Mouse (Mus musculus) limb, embryonic 13.5 days (tissue): ENCODE results near the gene Igsf21. TPM values are rescaled to one million over a fixed set of nuclear protein-coding genes. Genes with fewer than 3 reads are reported as not detected.

Experiments
- ATAC-seq: fragments of 200-750 bp; cut with Nextera tagmentation; 2 replicates; pipeline ENCODE4 v1.8.0; 2017; ENCODE audit warnings: low read depth, moderate number of reproducible peaks, moderate TSS enrichment; ENCODE audit not compliant: low FRiP score
- H3K27ac ChIP-seq: fragments of 300-500 bp; sonication (generic); 2 replicates; pipeline ENCODE4 v1.5.1; 2015; ENCODE audit warnings: inconsistent platforms, mild to moderate bottlenecking, moderate library complexity
- H3K27me3 ChIP-seq: fragments of 300-500 bp; sonication (generic); 2 replicates; pipeline ENCODE4 v1.6.1; 2015; ENCODE audit warnings: mild to moderate bottlenecking, inconsistent platforms
- H3K36me3 ChIP-seq: fragments of 300-500 bp; sonication (generic); 2 replicates; pipeline ENCODE4 v1.6.1; 2015; ENCODE audit warnings: inconsistent platforms, mild to moderate bottlenecking, moderate library complexity
- H3K4me1 ChIP-seq: fragments of 300-500 bp; sonication (generic); 2 replicates; pipeline ENCODE4 v1.6.1; 2015; ENCODE audit warnings: inconsistent platforms
- H3K4me2 ChIP-seq: fragments of 300-500 bp; sonication (generic); replicated peaks from 2 replicates; pipeline ENCODE4 v1.6.1; 2015; ENCODE audit warnings: inconsistent platforms, mild to moderate bottlenecking, moderate library complexity
- H3K4me3 ChIP-seq: fragments of 300-500 bp; sonication (generic); 2 replicates; pipeline ENCODE4 v1.5.1; 2015; ENCODE audit warnings: moderate library complexity, mild to moderate bottlenecking, inconsistent platforms
- H3K9ac ChIP-seq: fragments of 300-500 bp; sonication (generic); 2 replicates; pipeline ENCODE4 v1.6.1; 2015; ENCODE audit warnings: mild to moderate bottlenecking, inconsistent platforms
- H3K9me3 ChIP-seq: fragments of 300-500 bp; sonication (generic); 2 replicates; pipeline ENCODE4 v1.6.1; 2016; ENCODE audit warnings: inconsistent platforms
- WGBS: fragments of 180-500 bp; shearing (Covaris S2); methylation state at CpG from one replicate; pipeline ENCODE4 v1.1.7; 2015; 5-methylcytosine and 5-hydroxymethylcytosine counted together
- polyA plus RNA-seq: library from polyadenylated mRNA; unstranded; fragments of >200 nt; fragmentation: Nextera tagmentation; extraction: Ambion mirVana; gene quantifications from 2 replicates; pipeline ENCODE4 v1.2.1, GENCODE M21; 2015

The Igsf21 gene
- polyA plus RNA-seq, 1 experiment from 2014 or later, result 0.32 TPM

GRCm38 (mm10) chr4:140249011-140249744 is 2.6 kb upstream of the Igsf21 start:
- Histone ChIP-seq H3K4me3 (no peak overlapping the region), H3K27ac (no peak overlapping the region), H3K4me1 (peaks cover 13% of the 10 kb centered on the region), H3K27me3 (peaks cover 79% of the 10 kb centered on the region), H3K4me2 (no peak overlapping the region), H3K9ac (no peak overlapping the region), H3K9me3 (no peaks in the 10 kb centered on the region), H3K36me3 (no peaks in the 10 kb centered on the region)
- 5% methylated on average over 22 of the region's 22 CpGs for WGBS
- ATAC-seq, result no peak

- H3K4me2 ChIP-seq, result no peak overlapping the region
- no peaks in the 10 kb centered on the region for H3K9me3 ChIP-seq
- peaks cover 86% of the 10 kb centered on the region for H3K27me3 ChIP-seq
- H3K4me1 ChIP-seq, result peaks cover 15% of the 10 kb centered on the region
- no peak overlapping the region for H3K27ac ChIP-seq
- H3K36me3 ChIP-seq, result no peaks in the 10 kb centered on the region
- H3K4me3 ChIP-seq, result no peak overlapping the region
- WGBS, result 3% methylated on average over 8 of the region's 8 CpGs
- H3K9ac ChIP-seq, result no peak overlapping the region
- no peak for ATAC-seq
Observed at GRCm38 (mm10) chr4:140248396-140248795, 1.8 kb upstream of the Igsf21 start.

- WGBS, result 11% methylated on average over 28 of the region's 28 CpGs
- H3K36me3 ChIP-seq, result no peaks in the 10 kb centered on the region
- no peaks in the 10 kb centered on the region for H3K9me3 ChIP-seq
- ATAC-seq, result no peak
- peaks cover 15% of the 10 kb centered on the region for H3K4me1 ChIP-seq
- H3K9ac ChIP-seq, result no peak overlapping the region
- H3K4me3 ChIP-seq, result peak overlapping the region; percentile 37
- peaks cover 97% of the 10 kb centered on the region for H3K27me3 ChIP-seq
- H3K27ac ChIP-seq, result no peak overlapping the region
- peak overlapping the region; percentile 61 for H3K4me2 ChIP-seq
Observed at GRCm38 (mm10) chr4:140247006-140248003, 721 bp upstream of the Igsf21 start.

GRCm38 (mm10) chr4:140245286-140246179 is 1.1 kb downstream of the Igsf21 start:
- WGBS, result 3% methylated on average over 23 of the region's 23 CpGs
- Histone ChIP-seq H3K27me3 (peaks cover 98% of the 10 kb centered on the region), H3K9ac (no peak overlapping the region), H3K9me3 (no peaks in the 10 kb centered on the region), H3K4me3 (peak overlapping the region; percentile 37), H3K4me2 (peak overlapping the region; percentile 61), H3K27ac (no peak overlapping the region), H3K36me3 (no peaks in the 10 kb centered on the region), H3K4me1 (peaks cover 15% of the 10 kb centered on the region)
- ATAC-seq, result no peak

- no peak overlapping the region for H3K9ac ChIP-seq
- no peaks in the 10 kb centered on the region for H3K36me3 ChIP-seq
- H3K27me3 ChIP-seq, result peaks cover 91% of the 10 kb centered on the region
- H3K4me3 ChIP-seq, result no peak overlapping the region
- H3K4me1 ChIP-seq, result peaks cover 15% of the 10 kb centered on the region
- no peak overlapping the region for H3K4me2 ChIP-seq
- 2% methylated on average over 10 of the region's 10 CpGs for WGBS
- no peak for ATAC-seq
- H3K27ac ChIP-seq, result no peak overlapping the region
- H3K9me3 ChIP-seq, result no peaks in the 10 kb centered on the region
Observed at GRCm38 (mm10) chr4:140244835-140245234, 1.7 kb downstream of the Igsf21 start.

- H3K36me3 ChIP-seq, result no peaks in the 10 kb centered on the region
- no peak overlapping the region for H3K4me3 ChIP-seq
- ATAC-seq, result no peak
- H3K27ac ChIP-seq, result no peak overlapping the region
- H3K9ac ChIP-seq, result no peak overlapping the region
- peaks cover 15% of the 10 kb centered on the region for H3K4me1 ChIP-seq
- WGBS, result 2% methylated on average over 35 of the region's 40 CpGs
- no peaks in the 10 kb centered on the region for H3K9me3 ChIP-seq
- H3K27me3 ChIP-seq, result peaks cover 88% of the 10 kb centered on the region
- H3K4me2 ChIP-seq, result no peak overlapping the region
Observed at GRCm38 (mm10) chr4:140244161-140244813, 2.3 kb downstream of the Igsf21 start.

- H3K4me3 ChIP-seq, result no peak overlapping the region
- H3K27me3 ChIP-seq, result peaks cover 78% of the 10 kb centered on the region
- H3K9me3 ChIP-seq, result no peaks in the 10 kb centered on the region
- H3K4me2 ChIP-seq, result no peak overlapping the region
- H3K9ac ChIP-seq, result no peak overlapping the region
- no peak for ATAC-seq
- WGBS, result 21% methylated on average over 16 of the region's 16 CpGs
- H3K27ac ChIP-seq, result no peak overlapping the region
- peaks cover 15% of the 10 kb centered on the region for H3K4me1 ChIP-seq
- no peaks in the 10 kb centered on the region for H3K36me3 ChIP-seq
Observed at GRCm38 (mm10) chr4:140243231-140243630, 3.4 kb downstream of the Igsf21 start.

- ATAC-seq, result no peak
- no peaks in the 10 kb centered on the region for H3K36me3 ChIP-seq
- no peaks in the 10 kb centered on the region for H3K9me3 ChIP-seq
- no peak overlapping the region for H3K27ac ChIP-seq
- no peak overlapping the region for H3K4me3 ChIP-seq
- peaks cover 15% of the 10 kb centered on the region for H3K4me1 ChIP-seq
- H3K4me2 ChIP-seq, result no peak overlapping the region
- H3K27me3 ChIP-seq, result peaks cover 74% of the 10 kb centered on the region
- H3K9ac ChIP-seq, result no peak overlapping the region
- 68% methylated on average over 1 of the region's 1 CpGs for WGBS
Observed at GRCm38 (mm10) chr4:140242291-140242690, 4.3 kb downstream of the Igsf21 start.

- Histone ChIP-seq H3K9me3 (no peaks in the 10 kb centered on the region), H3K4me2 (no peak overlapping the region), H3K9ac (no peak overlapping the region), H3K27me3 (peaks cover 26% of the 10 kb centered on the region), H3K36me3 (no peaks in the 10 kb centered on the region), H3K27ac (no peak overlapping the region), H3K4me3 (no peak overlapping the region), H3K4me1 (no peaks in the 10 kb centered on the region)
- WGBS, result 31% methylated on average over 10 of the region's 10 CpGs
- ATAC-seq, result no peak
Observed at GRCm38 (mm10) chr4:140237305-140237741, 9.3 kb downstream of the Igsf21 start.

GRCm38 (mm10) chr4:140235361-140236153 is 11.0 kb downstream of the Igsf21 start:
- Histone ChIP-seq H3K9ac (no peak overlapping the region), H3K4me3 (no peak overlapping the region), H3K9me3 (no peaks in the 10 kb centered on the region), H3K27ac (no peak overlapping the region), H3K27me3 (peaks cover 9% of the 10 kb centered on the region; the same call in 1 of the 2 replicates), H3K36me3 (no peaks in the 10 kb centered on the region), H3K4me1 (no peaks in the 10 kb centered on the region), H3K4me2 (no peak overlapping the region)
- 57% methylated on average over 9 of the region's 9 CpGs for WGBS
- ATAC-seq, result no peak
